Mouse (Mus musculus) embryonic facial prominence, embryonic 11.5 days (tissue): ENCODE results near the gene Galnt12. TPM values are rescaled to one million over a fixed set of nuclear protein-coding genes. Genes with fewer than 3 reads are reported as not detected.

Experiments used
- ATAC-seq: fragments of 200-750 bp; cut with Nextera tagmentation; replicated peaks from 2 replicates; pipeline ENCODE4 v1.8.0; 2017; ENCODE audit warnings: low read depth; ENCODE audit not compliant: insufficient number of reproducible peaks, low FRiP score, low TSS enrichment
- DNase-seq: peaks from one replicate; pipeline ENCODE4 v3.0.0-alpha.2; 2015; ENCODE audit warnings: low spot score
- H3K27ac ChIP-seq: fragments of 300-500 bp; sonication (generic); replicated peaks from 2 replicates; pipeline ENCODE4 v1.5.1; 2014; ENCODE audit warnings: mild to moderate bottlenecking, low read depth, low read length, control low read depth
- H3K27me3 ChIP-seq: fragments of 300-500 bp; sonication (generic); 2 replicates; pipeline ENCODE4 v1.6.1; 2014; ENCODE audit warnings: mild to moderate bottlenecking, low read length, moderate library complexity, mixed read lengths; ENCODE audit not compliant: control insufficient read depth, insufficient read depth
- H3K36me3 ChIP-seq: fragments of 300-500 bp; sonication (generic); replicated peaks from 2 replicates; pipeline ENCODE4 v1.6.1; 2014; ENCODE audit warnings: low read depth, mild to moderate bottlenecking, low read length, moderate library complexity, mixed read lengths; ENCODE audit not compliant: control insufficient read depth, insufficient read depth
- H3K4me1 ChIP-seq: fragments of 300-500 bp; sonication (generic); 2 replicates; pipeline ENCODE4 v1.6.1; 2014; ENCODE audit warnings: low read length, mixed read lengths; ENCODE audit not compliant: control insufficient read depth, insufficient read depth
- H3K4me2 ChIP-seq: fragments of 300-500 bp; sonication (generic); 2 replicates; pipeline ENCODE4 v1.6.1; 2014; ENCODE audit warnings: low read depth, mild to moderate bottlenecking, control low read depth, low read length, moderate library complexity
- H3K4me3 ChIP-seq: fragments of 300-500 bp; sonication (generic); 2 replicates; pipeline ENCODE4 v1.5.1; 2014; ENCODE audit warnings: low read depth, low read length, control low read depth
- H3K9ac ChIP-seq: fragments of 300-500 bp; sonication (generic); replicated peaks from 2 replicates; pipeline ENCODE4 v1.6.1; 2014; ENCODE audit warnings: mild to moderate bottlenecking, control low read depth, low read length
- H3K9me3 ChIP-seq: fragments of 300-500 bp; sonication (generic); replicated peaks from 2 replicates; pipeline ENCODE4 v1.6.1; 2016; ENCODE audit warnings: mild to moderate bottlenecking, low read length, inconsistent platforms, mixed read lengths; ENCODE audit not compliant: control insufficient read depth
- WGBS: fragments of 180-500 bp; shearing (Covaris S2); extraction: QIAGEN DNeasy Blood & Tissue Kit; methylation state at CpG from one replicate; pipeline ENCODE4 v1.1.7; 2014; 5-methylcytosine and 5-hydroxymethylcytosine counted together
- polyA plus RNA-seq: library from polyadenylated mRNA; unstranded; fragments of >200 nt; fragmentation: Nextera tagmentation; extraction: Ambion mirVana; gene quantifications from 2 replicates; pipeline ENCODE4 v1.2.1, GENCODE M21; 2014

The Galnt12 gene
- 2.3 and 3.6 TPM in 2 replicates for polyA plus RNA-seq

DNA sequence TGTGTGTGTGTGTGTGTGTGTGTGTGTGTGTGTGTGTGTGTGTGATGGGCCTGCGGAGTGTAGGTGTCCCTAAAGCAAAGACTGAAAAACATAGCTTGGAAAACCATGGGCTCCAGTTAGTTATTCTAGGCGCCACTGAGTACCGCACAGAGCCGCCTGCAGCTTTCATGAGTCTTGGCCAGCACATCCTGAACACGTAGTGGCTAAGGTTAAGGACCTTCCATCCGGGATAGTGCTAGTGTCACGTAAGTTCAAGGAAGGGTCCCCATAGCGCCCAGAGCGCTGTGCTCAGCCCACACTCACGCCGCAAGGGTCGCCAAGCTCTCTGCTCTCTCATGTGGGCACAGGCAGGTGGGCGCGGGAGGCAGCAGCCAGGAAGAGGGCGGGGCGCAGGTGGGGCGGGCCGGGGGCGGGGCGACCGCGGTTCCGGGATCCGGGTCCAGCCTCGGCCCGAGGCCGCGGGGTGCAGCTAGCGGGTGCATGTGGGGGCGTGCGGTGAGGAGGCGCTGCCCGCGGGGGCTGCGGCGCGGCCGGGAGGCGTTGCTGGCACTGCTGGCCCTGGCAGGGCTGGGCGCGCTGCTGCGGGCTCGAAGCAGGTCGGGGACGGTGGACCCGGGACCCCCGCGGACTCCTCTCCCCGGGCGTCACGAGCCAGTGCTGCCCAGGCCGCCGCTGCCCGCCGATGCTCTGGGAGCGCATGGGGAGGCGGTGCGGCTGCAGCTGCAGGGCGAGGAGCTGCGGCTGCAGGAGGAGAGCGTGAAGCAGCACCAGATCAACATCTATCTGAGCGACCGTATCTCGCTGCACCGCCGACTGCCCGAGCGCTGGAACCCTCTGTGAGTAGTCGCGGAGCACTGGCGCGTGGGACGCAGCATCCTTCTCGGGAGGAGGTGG, at the start of gene Galnt12:
Gene Galnt12 (plus strand): TSS at position 417 of the 894 bp plus-strand sequence.
- peak within 1 kb of the TSS; percentile 100 for H3K4me2 ChIP-seq
- DNase-seq (peak; percentile 53), ATAC-seq (peak; percentile 69)
- H3K36me3 ChIP-seq = no peaks in the 10 kb centered on the region
- no peak within 1 kb of the TSS for H3K27ac ChIP-seq
- under 1% methylated on average over 67 of the region's 74 CpGs for WGBS
- H3K27me3 ChIP-seq = peaks cover 16% of the 10 kb centered on the region
- H3K9ac ChIP-seq = peak within 1 kb of the TSS; percentile 65
- H3K9me3 ChIP-seq = no peaks in the 10 kb centered on the region
- peak within 1 kb of the TSS; percentile 74 for H3K4me3 ChIP-seq
- peaks cover 4% of the 10 kb centered on the region; the same call in 1 of the 2 replicates for H3K4me1 ChIP-seq

GRCm38 (mm10) chr4:47043866-47044265, 47.8 kb upstream of the Galnt12 start:
- no peak overlapping the region for H3K27ac ChIP-seq
- H3K27me3 ChIP-seq = no peaks in the 10 kb centered on the region
- ATAC-seq (no peak), DNase-seq (no peak)
- H3K9me3 ChIP-seq = no peaks in the 10 kb centered on the region
- WGBS = 87% methylated on average over 9 of the region's 9 CpGs
- no peaks in the 10 kb centered on the region for H3K36me3 ChIP-seq
- no peak overlapping the region for H3K4me2 ChIP-seq
- H3K9ac ChIP-seq = no peak overlapping the region
- H3K4me1 ChIP-seq = no peaks in the 10 kb centered on the region
- no peak overlapping the region for H3K4me3 ChIP-seq

DNA sequence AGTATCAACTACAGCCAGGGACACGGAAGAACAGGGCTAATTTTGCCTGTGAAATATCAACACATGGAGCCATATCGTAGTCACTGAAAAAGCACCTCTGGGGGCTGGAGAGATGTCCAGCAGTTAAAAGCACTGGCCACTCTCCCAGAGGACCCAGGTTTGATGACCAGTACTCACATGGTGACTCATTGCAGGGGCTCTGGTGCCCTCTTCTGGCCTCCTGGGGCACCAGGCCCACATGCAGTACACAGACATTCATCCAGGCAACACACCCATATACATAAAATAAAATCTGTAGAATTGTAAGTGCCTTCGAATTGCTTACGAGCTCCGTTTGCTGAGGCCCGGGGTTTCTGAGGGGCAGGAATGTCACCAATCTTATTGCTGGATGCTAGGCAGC, 44.7 kb upstream of the Galnt12 start:
- DNase-seq = no peak

GRCm38 (mm10) chr4:47047765-47048164, 43.9 kb upstream of the Galnt12 start:
- ATAC-seq = no peak

More for the DNA sequence above, 44.7 kb upstream of the Galnt12 start:
- Histone ChIP-seq H3K4me1 (no peaks in the 10 kb centered on the region), H3K9ac (no peak overlapping the region), H3K4me3 (no peak overlapping the region), H3K27me3 (no peaks in the 10 kb centered on the region), H3K27ac (no peak overlapping the region), H3K36me3 (no peaks in the 10 kb centered on the region), H3K9me3 (no peaks in the 10 kb centered on the region), H3K4me2 (no peak overlapping the region)
- no peak for ATAC-seq
- WGBS = 84% methylated on average over 6 of the region's 6 CpGs

DNA sequence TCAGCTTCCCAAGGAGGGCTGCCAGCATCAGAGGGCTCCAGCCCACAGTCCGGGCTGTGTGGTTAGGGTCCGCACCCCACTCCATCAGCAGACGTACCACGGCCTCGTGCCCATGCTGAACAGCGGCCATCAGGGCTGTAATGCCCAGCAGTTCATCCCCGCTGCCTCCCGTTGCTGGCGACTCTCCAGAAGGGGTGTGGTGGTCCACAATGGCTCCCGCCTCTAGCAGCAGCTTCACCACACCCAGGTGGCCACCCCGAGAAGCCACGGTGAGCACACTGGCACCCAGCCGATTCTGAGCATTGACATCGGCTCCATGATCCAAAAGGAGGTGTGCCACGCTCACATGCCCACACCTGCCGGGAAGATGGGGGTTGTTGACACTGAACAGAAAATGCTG, 42.5 kb upstream of the Galnt12 start:
- H3K4me3 ChIP-seq = no peak overlapping the region
- no peaks in the 10 kb centered on the region for H3K27me3 ChIP-seq
- H3K27ac ChIP-seq = no peak overlapping the region
- DNase-seq (no peak), ATAC-seq (no peak)
- H3K4me1 ChIP-seq = no peaks in the 10 kb centered on the region
- no peaks in the 10 kb centered on the region for H3K9me3 ChIP-seq
- 92% methylated on average over 16 of the region's 16 CpGs for WGBS
- no peak overlapping the region for H3K4me2 ChIP-seq
- H3K36me3 ChIP-seq = no peaks in the 10 kb centered on the region
- H3K9ac ChIP-seq = no peak overlapping the region

More at GRCm38 (mm10) chr4:47047765-47048164, 43.9 kb upstream of the Galnt12 start:
- Histone ChIP-seq H3K9me3 (no peaks in the 10 kb centered on the region), H3K9ac (no peak overlapping the region), H3K36me3 (no peaks in the 10 kb centered on the region), H3K4me2 (no peak overlapping the region), H3K27ac (no peak overlapping the region), H3K27me3 (no peaks in the 10 kb centered on the region), H3K4me1 (no peaks in the 10 kb centered on the region), H3K4me3 (no peak overlapping the region)
- no peak for DNase-seq
- 72% methylated on average over 4 of the region's 4 CpGs for WGBS

DNA sequence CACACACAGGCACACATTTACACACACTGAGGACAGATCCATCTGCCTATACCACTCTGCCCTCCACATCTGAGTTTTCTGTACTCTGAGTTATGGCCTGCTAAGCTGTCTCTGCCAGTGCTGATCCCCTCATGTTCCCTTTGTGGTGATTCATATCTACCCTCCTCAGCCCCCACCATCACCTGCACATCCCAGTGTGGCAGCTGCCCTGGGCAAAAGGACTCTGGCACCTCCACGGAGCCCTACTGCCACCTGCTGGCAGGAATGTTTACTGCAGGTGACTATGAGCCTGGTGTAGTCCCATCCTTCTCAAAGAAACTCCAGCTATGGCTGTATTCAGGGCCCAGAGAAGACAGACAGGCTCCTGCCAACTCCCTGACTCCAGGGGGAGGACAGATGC, 41.5 kb upstream of the Galnt12 start:
- Histone ChIP-seq H3K27me3 (no peaks in the 10 kb centered on the region), H3K27ac (no peak overlapping the region), H3K36me3 (no peaks in the 10 kb centered on the region), H3K9me3 (no peaks in the 10 kb centered on the region), H3K4me1 (no peaks in the 10 kb centered on the region), H3K4me2 (no peak overlapping the region), H3K9ac (no peak overlapping the region), H3K4me3 (no peak overlapping the region)
- peak; percentile 90 for DNase-seq
- peak; percentile 45 for ATAC-seq
- WGBS = 0% methylated on average over 1 of the region's 1 CpGs

GRCm38 (mm10) chr4:47050642-47051381, 40.9 kb upstream of the Galnt12 start:
- Histone ChIP-seq H3K9ac (no peak overlapping the region), H3K4me2 (no peak overlapping the region), H3K27ac (no peak overlapping the region), H3K4me1 (no peaks in the 10 kb centered on the region), H3K36me3 (no peaks in the 10 kb centered on the region), H3K27me3 (no peaks in the 10 kb centered on the region), H3K9me3 (no peaks in the 10 kb centered on the region), H3K4me3 (no peak overlapping the region)
- WGBS = 20% methylated on average over 10 of the region's 10 CpGs
- DNase-seq = no peak
- ATAC-seq = 0 out of 2 replicates have a peak, but pooled peaks have one; percentile 49

DNA sequence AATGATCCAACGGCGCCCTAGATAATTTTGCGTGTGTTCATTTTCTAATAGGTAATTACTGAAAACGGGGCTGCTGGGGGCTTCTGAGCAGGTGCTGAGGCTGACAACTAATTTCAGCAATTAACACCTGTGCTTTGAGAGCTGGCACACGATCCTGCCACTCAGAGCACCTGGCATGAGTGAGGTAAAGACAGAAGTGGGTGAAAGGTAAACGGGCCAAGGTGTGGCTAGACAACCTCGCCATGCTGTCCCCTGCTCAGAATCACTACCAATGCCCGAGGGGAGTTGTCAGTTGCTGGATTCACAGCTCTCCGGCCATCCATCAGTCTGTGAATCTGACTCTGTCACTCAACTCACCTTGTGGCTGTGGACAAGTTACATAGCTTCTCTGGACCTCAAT, 39.8 kb upstream of the Galnt12 start:
- no peaks in the 10 kb centered on the region for H3K36me3 ChIP-seq
- H3K9me3 ChIP-seq = no peaks in the 10 kb centered on the region
- H3K4me1 ChIP-seq = no peaks in the 10 kb centered on the region
- H3K4me3 ChIP-seq = no peak overlapping the region
- DNase-seq (no peak), ATAC-seq (no peak)
- WGBS = 73% methylated on average over 9 of the region's 9 CpGs
- H3K4me2 ChIP-seq = no peak overlapping the region
- H3K9ac ChIP-seq = no peak overlapping the region
- no peaks in the 10 kb centered on the region for H3K27me3 ChIP-seq
- H3K27ac ChIP-seq = no peak overlapping the region
